Mouse (Mus musculus) neural tube, embryonic 10.5 days (tissue): ENCODE data around the gene Syt17.
A peak's percentile ranks its signal among the peaks of the same experiment; 100 is the strongest.
"Not testable (repeated sequence)": the region's sequence is repeated elsewhere in the genome, so short reads cannot be mapped to it uniquely, and the experiment has no call there.

Source experiments
- DNase-seq: peaks from one replicate; pipeline ENCODE4 v3.0.0-alpha.2; 2017; ENCODE audit warnings: low spot score; ENCODE audit errors: extremely low spot score

Gene Syt17

GRCm38 (mm10) chr7:118380056-118380455, 68.0 kb downstream of the Syt17 start:
- DNase-seq: no peak

DNA sequence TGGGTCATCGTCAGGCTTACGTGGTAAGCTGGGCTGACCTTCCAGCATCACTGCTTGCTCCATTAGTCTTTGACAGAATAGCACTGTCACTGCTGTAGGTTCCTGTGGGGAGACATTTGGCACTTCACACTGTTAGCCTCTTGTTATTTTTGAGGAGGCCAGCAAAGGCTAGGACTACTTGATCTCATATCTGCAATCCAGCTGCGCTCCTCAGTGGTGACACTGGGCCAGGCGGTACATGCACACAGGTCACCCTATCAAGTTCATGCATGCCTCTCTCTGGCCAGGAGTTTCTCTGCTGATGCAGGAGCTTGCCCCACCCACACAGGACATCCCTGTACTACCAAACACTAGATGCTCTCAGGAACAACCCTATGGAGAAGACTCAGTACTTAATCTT, 71.4 kb downstream of the Syt17 start:
- DNase-seq: no peak

GRCm38 (mm10) chr7:118375341-118375740, 72.7 kb downstream of the Syt17 start:
- no peak for DNase-seq

DNA sequence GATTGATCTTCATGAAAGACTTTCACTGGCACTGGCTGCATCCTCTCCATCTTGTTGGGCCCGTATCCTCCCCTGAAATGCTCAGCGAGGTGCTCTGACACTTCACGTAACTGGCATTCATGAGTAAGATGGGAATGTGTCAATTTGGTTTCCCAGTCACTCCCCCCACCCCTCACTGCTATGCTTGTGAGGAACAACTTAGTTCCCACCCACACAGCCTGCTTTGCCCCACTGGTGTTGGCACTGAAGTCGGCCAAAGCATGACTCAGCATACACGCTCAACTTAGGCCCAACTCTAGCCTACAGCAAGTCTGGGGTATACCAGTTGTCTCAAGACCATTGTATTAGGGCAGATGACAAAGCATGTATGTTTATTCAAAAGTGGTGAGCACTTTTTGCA, 76.7 kb downstream of the Syt17 start:
- DNase-seq: no peak

GRCm38 (mm10) chr7:118369705-118370104, 78.3 kb downstream of the Syt17 start:
- no peak for DNase-seq

DNA sequence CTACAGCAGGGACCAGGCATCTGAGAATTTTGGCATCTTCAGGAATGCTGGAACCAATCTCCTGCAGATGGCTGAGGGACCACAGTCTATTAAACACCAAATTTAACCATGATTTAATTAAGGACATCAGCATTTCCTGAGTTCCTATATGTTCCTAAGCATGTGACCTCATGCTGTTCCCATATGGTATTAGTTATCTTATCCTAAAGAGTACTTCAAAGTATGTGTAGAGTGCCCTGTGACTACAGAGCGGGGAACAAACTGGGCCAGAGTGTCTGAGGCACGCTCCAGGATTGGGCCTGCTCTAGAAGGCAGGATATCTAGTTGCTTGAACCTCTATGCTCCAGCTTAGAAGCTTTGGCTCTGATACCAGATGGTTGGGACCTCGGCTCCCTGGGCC, 82.1 kb downstream of the Syt17 start:
- no peak for DNase-seq

DNA sequence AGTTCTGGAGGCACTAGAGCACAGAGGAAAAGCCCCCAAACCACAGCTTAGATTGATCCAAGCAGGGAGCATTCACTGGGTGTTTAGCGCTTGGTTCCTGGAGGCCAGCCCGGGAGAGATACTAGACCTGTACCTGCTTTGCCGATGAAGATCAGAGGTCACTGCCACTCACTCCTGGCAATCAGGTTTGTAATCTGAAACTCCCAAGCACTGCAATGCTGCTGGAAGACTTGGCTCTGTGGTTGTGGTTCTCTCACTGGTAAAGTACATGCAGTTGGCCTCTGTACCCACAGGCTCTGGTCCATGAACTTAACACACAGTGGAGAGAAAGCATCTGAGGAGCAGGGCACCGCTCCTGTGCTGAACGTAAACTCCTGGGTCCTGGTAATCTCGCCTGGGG, 82.8 kb downstream of the Syt17 start:
- no peak for DNase-seq

DNA sequence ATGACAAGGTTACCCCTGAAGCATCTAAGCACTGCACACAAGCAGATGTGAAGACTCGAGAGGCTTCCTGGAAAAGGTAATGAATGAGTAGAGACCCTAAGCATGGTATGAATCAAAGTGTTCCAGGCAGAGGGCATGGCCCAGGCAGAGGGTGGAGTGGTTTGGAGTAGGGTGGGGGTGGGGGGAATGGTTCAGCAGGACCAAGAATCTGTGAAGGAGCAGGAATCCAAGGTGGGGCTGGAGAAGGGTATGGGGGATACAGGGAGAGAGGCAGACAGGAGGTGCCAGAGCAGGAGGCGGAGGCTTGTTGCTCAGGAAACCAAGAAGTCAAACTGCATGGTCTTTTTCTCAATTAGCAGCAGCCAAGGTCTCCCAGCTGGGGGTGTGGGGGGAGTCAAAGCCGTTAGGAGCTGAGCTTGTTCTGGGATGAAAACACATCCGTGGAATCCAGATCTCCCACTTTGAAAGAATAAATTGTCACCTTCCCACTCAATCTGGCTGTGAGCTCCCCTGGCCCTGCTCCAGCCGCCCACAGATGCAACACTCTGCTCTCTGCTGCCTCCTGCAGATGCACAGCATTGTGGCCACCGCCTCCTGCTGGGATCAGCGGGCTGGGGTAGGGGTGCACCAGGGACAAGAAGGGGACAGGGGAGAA, 83.5 kb downstream of the Syt17 start:
- DNase-seq: no peak

- DNase-seq: no peak
Observed at GRCm38 (mm10) chr7:118363587-118364233, 84.3 kb downstream of the Syt17 start.

DNA sequence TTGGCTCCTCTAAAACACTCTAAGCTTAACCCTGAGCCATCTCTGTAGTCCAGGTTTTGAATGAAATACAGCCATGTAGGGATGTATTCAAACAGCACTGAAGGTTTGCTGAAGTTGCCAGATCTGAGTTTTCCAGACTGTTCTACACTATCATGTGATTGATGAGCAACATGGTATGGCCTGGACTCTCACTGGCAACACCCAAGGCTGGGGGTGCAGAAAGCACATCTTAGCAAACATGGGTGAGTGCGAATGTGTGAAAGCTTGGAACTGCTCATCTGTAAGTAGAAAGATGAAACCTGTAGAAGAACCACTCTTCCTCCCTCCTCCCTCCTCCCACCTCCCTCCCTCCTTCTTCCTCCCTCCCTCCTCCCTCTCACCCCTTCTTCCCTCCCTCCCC, 85.1 kb downstream of the Syt17 start:
- no peak for DNase-seq

GRCm38 (mm10) chr7:118362258-118362657, 85.8 kb downstream of the Syt17 start:
- no peak for DNase-seq

- peak; percentile 20 for DNase-seq
Observed at GRCm38 (mm10) chr7:118358977-118359376, 89.0 kb downstream of the Syt17 start.

DNA sequence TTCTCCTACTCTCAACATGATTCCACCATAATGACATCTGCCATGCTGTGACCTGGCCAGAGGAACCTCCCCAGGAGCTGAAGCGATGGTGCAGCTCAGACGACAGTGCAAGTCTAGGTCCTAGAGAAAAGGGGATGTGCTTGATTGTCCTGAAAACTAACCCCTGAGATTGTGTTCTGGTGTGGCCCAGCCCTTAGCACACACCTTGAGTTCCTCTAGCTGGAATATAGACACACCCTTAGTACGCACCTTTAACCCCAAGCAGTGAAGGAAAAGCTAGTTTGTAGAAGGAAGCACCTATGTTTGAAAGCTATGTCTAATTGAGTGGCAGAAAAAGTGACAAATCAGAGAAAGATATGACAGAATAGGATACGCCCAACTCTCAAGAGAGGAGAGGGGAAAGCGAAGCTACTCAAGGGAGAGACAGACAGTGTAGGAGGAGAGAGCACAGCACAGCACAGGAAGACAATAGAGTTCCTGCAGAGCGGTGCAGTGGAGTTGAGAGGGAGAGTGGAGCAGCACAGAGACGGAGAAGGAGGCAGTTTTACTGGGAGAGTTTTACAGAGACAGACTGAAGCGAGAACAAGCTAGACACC, 91.5 kb downstream of the Syt17 start:
- not testable (repeated sequence) for DNase-seq

DNA sequence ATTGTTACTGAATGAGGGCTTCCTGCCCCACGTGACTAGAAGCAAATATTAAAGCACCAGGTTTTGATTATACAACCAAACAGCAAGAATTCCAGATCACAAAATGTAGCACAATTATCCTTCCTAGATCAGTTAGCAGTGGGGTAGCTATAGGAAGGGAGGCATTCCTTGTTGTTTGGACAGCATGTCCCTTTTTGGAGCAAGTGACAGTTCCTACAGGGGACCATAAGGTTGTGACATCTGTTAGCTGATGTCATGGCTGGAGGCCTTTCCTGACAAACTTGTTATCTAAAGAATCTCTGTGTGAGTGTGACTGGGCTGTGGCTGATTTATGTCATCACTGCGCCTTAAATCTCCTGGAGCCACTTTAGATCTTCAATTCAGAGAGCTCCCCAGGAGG, 97.2 kb downstream of the Syt17 start:
- no peak for DNase-seq

DNA sequence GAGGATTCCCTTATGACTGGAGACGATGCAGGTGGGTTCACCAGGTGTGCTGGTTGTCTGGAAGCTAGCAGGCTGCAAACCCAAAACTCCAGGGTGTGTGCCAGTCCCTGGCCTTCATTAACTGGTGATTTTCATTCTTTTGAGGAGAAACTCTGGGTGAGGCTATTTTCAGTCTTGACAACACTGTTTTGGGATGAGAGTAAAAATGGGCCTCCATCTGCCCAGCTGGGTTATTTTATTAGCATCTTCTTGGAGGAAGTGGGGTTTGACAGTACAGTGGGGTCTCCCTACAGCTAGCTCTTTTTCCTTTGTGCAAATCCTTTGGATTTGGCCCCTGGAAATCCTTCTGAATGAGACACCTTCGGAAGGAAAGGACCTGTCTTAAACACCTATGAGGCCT, 101.1 kb downstream of the Syt17 start:
- no peak for DNase-seq

GRCm38 (mm10) chr7:118346432-118346831, 101.6 kb downstream of the Syt17 start:
- no peak for DNase-seq

DNA sequence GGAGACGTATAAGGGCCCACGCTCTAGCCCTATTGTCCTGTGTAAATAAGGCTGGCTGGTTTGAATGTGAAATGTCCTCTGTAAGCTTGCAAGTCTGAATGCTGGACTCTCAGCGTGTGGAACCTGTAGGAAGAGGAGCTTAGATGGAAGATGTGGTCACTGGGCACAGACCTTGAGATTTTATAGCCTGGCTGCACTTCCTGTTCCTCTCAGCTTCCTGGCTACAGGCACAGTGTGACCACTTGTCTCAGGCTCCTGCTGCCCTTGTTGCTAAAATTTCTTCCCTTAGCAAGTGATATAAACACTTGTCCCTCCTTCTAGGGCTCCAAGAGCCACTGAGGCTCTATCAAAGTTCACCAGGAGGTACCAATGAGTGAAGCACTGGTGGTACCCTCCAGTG, 102.6 kb downstream of the Syt17 start:
- DNase-seq: no peak

DNA sequence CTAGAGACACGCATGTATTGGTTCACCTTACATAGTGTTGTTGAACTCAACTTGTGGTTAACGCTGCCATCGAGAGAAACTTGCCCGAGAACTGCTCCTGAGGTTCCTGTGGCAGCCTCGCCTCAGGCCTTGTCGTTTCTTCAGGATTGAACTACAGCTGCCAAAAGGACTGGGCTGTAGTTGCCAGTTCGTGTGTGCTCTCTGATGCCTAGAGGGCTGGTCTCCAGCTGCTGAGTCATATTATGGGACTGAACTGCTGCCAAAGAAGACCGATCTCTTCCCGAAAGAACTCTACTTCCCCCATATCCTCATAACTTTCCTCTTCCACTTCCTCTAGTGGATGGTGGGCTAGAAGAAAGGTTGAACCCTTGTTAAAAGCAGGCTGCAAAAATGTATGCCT, 103.3 kb downstream of the Syt17 start:
- DNase-seq: no peak
